Mouse (Mus musculus) brain, embryonic 14.5 days (tissue): Measurements from ENCODE around the gene Nek6.

Source experiments
- CTCF ChIP-seq: fragments of 200-500 bp; IDR thresholded peaks from 2 replicates; pipeline ENCODE4 v1.5.1; 2012; ENCODE audit warnings: inconsistent platforms, mild to moderate bottlenecking, moderate library complexity, borderline replicate concordance; ENCODE audit not compliant: insufficient read depth, insufficient read length; ENCODE audit errors: extremely low read depth
- POLR2A ChIP-seq: fragments of 200-500 bp; IDR thresholded peaks from 2 replicates; pipeline ENCODE4 v1.6.1; 2012; ENCODE audit warnings: mild to moderate bottlenecking, inconsistent platforms, borderline replicate concordance; ENCODE audit not compliant: poor library complexity, insufficient read depth, insufficient read length, severe bottlenecking; ENCODE audit errors: extremely low read depth

DNA sequence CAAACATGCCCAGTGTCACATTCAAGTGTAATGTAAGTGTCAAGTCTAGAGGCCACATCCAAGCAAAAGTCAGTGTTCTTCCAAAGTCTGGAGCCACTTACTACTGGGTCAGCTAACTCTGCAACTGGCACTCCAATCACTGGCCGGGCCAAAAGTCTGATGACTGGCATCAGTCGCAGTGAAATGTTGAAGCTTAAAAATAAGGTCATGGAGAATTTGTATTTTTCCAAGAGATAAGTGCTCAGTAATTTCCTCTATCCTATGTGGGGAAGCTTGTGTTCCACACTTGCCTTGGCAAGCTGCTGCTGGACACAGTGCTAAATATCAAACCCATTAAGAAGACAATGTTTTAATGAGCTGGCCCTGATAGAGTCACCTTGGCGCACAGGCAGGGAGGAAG is 102.1 kb downstream of the Nek6 start:
- TF ChIP-seq CTCF, result no peak
- TF ChIP-seq POLR2A, result no peak
